Mouse (Mus musculus) midbrain, embryonic 10.5 days (tissue): Measurements from ENCODE around the gene Ccn5. TPM values are rescaled to one million over a fixed set of nuclear protein-coding genes. Genes with fewer than 3 reads are reported as not detected.

ENCODE experiments used
- polyA plus RNA-seq: library from polyadenylated mRNA; unstranded; fragments of >200 nt; fragmentation: Nextera tagmentation; extraction: Ambion mirVana; gene quantifications from 2 replicates; pipeline ENCODE4 v1.2.1, GENCODE M21; 2016

The Ccn5 gene
- polyA plus RNA-seq, 1 experiment from 2014 or later: 0.39 TPM

Other genes with a start within 250 kb of the Ccn5 start
- 29.9 and 38.4 TPM in 2 replicates for gene Ttpal, start 218.5 kb upstream of the Ccn5 start, polyA plus RNA-seq
- 24.7 and 28.7 TPM in 2 replicates for gene Serinc3, start 175.7 kb upstream of the Ccn5 start, polyA plus RNA-seq
- 163 and 190 TPM in 2 replicates for gene Pkig, start 162.5 kb upstream of the Ccn5 start, polyA plus RNA-seq
- gene Ada, start 70.6 kb upstream of the Ccn5 start, polyA plus RNA-seq: 9.1 and 10.0 TPM in 2 replicates
- gene Kcnk15, start 32.8 kb downstream of the Ccn5 start, polyA plus RNA-seq: not detected in 2 replicates
- 0.98 and 2.1 TPM in 2 replicates for gene Rims4, start 97.8 kb downstream of the Ccn5 start, polyA plus RNA-seq
- gene Ywhab, start 174.1 kb downstream of the Ccn5 start, polyA plus RNA-seq: 322 and 331 TPM in 2 replicates
- gene Pabpc1l, start 204.6 kb downstream of the Ccn5 start, polyA plus RNA-seq: 0.87 and 1.4 TPM in 2 replicates
- gene Stk4, start 249.5 kb downstream of the Ccn5 start, polyA plus RNA-seq: 33.9 and 34.7 TPM in 2 replicates